Mouse (Mus musculus): ENCODE measurements around the gene Fads6. TPM values are rescaled to one million over a fixed set of nuclear protein-coding genes. Genes with fewer than 3 reads are reported as not detected.

The Fads6 gene
- polyA plus RNA-seq, 1 experiment from 2014 or later = 0.76 TPM

GRCm38 (mm10) chr11:115308781-115309180, 11.3 kb upstream of the Fads6 start:
- Histone ChIP-seq H3K27me3 (replicated peaks; ENCODE audit: control insufficient read depth, insufficient read depth, low read length) (0 out of 2 replicates have a peak, but pooled peaks cover 5% of the 10 kb centered on the region), H3K9ac (replicated peaks; ENCODE audit: low read depth, low read length) (no peak overlapping the region), H3K27ac (ENCODE audit: low read length) (no peak overlapping the region), H3K4me1 (replicated peaks; ENCODE audit: control insufficient read depth, insufficient read depth, low read length) (no peaks in the 10 kb centered on the region), H3K4me3 (replicated peaks; ENCODE audit: low read length) (no peak overlapping the region), H3K9me3 (ENCODE audit: control insufficient read depth, low read length) (no peaks in the 10 kb centered on the region), H3K36me3 (ENCODE audit: control insufficient read depth, insufficient read depth) (no peaks in the 10 kb centered on the region), H3K4me2 (ENCODE audit: low read length) (no peak overlapping the region)
- 55% methylated on average over 1 of the region's 1 CpGs for WGBS
- no peak for ATAC-seq

GRCm38 (mm10) chr11:115306863-115307262, 9.4 kb upstream of the Fads6 start, which contains the start of gene Otop2:
Gene Otop2, plus strand, starts transcription at chr11:115307163.
- Histone ChIP-seq H3K9me3 (ENCODE audit: control insufficient read depth, low read length) (no peaks in the 10 kb centered on the region), H3K4me3 (replicated peaks; ENCODE audit: low read length) (no peak within 1 kb of the TSS), H3K27ac (ENCODE audit: low read length) (no peak within 1 kb of the TSS), H3K4me2 (ENCODE audit: low read length) (no peak within 1 kb of the TSS), H3K36me3 (ENCODE audit: control insufficient read depth, insufficient read depth) (no peaks in the 10 kb centered on the region), H3K27me3 (replicated peaks; ENCODE audit: control insufficient read depth, insufficient read depth, low read length) (no peaks in the 10 kb centered on the region), H3K9ac (replicated peaks; ENCODE audit: low read depth, low read length) (no peak within 1 kb of the TSS), H3K4me1 (replicated peaks; ENCODE audit: control insufficient read depth, insufficient read depth, low read length) (no peaks in the 10 kb centered on the region)
- no peak for ATAC-seq
- 8% methylated on average over 8 of the region's 8 CpGs for WGBS

- 83% methylated on average over 8 of the region's 8 CpGs for WGBS
- H3K4me1 ChIP-seq (replicated peaks; ENCODE audit: control insufficient read depth, insufficient read depth, low read length) = no peaks in the 10 kb centered on the region
- H3K9me3 ChIP-seq (ENCODE audit: control insufficient read depth, low read length) = no peaks in the 10 kb centered on the region
- H3K27me3 ChIP-seq (replicated peaks; ENCODE audit: control insufficient read depth, insufficient read depth, low read length) = no peaks in the 10 kb centered on the region
- H3K9ac ChIP-seq (replicated peaks; ENCODE audit: low read depth, low read length) = no peak overlapping the region
- no peak overlapping the region for H3K4me2 ChIP-seq (ENCODE audit: low read length)
- H3K4me3 ChIP-seq (replicated peaks; ENCODE audit: low read length) = no peak overlapping the region
- ATAC-seq = no peak
- H3K27ac ChIP-seq (ENCODE audit: low read length) = no peak overlapping the region
- H3K36me3 ChIP-seq (ENCODE audit: control insufficient read depth, insufficient read depth) = no peaks in the 10 kb centered on the region
These were observed 5.7 kb upstream of the Fads6 start for GRCm38 (mm10) chr11:115303167-115303566.

GRCm38 (mm10) chr11:115301351-115301750, 3.9 kb upstream of the Fads6 start:
- no peak for ATAC-seq
- no peaks in the 10 kb centered on the region for H3K9me3 ChIP-seq (ENCODE audit: control insufficient read depth, low read length)
- H3K36me3 ChIP-seq (ENCODE audit: control insufficient read depth, insufficient read depth) = no peaks in the 10 kb centered on the region
- no peaks in the 10 kb centered on the region for H3K27me3 ChIP-seq (replicated peaks; ENCODE audit: control insufficient read depth, insufficient read depth, low read length)
- H3K4me2 ChIP-seq (ENCODE audit: low read length) = no peak overlapping the region
- no peak overlapping the region for H3K27ac ChIP-seq (ENCODE audit: low read length)
- H3K4me3 ChIP-seq (replicated peaks; ENCODE audit: low read length) = no peak overlapping the region
- no peak overlapping the region for H3K9ac ChIP-seq (replicated peaks; ENCODE audit: low read depth, low read length)
- WGBS = 92% methylated on average over 2 of the region's 2 CpGs
- peaks cover 8% of the 10 kb centered on the region; the same call in 1 of the 2 replicates for H3K4me1 ChIP-seq (replicated peaks; ENCODE audit: control insufficient read depth, insufficient read depth, low read length)

GRCm38 (mm10) chr11:115300745-115301144, 3.3 kb upstream of the Fads6 start:
- Histone ChIP-seq H3K9ac (replicated peaks; ENCODE audit: low read depth, low read length) (no peak overlapping the region), H3K36me3 (ENCODE audit: control insufficient read depth, insufficient read depth) (no peaks in the 10 kb centered on the region), H3K4me3 (replicated peaks; ENCODE audit: low read length) (no peak overlapping the region), H3K4me1 (replicated peaks; ENCODE audit: control insufficient read depth, insufficient read depth, low read length) (peaks cover 8% of the 10 kb centered on the region; the same call in 1 of the 2 replicates), H3K27ac (ENCODE audit: low read length) (no peak overlapping the region), H3K27me3 (replicated peaks; ENCODE audit: control insufficient read depth, insufficient read depth, low read length) (no peaks in the 10 kb centered on the region), H3K9me3 (ENCODE audit: control insufficient read depth, low read length) (no peaks in the 10 kb centered on the region), H3K4me2 (ENCODE audit: low read length) (no peak overlapping the region)
- WGBS = 90% methylated on average over 4 of the region's 4 CpGs
- ATAC-seq = no peak

DNA sequence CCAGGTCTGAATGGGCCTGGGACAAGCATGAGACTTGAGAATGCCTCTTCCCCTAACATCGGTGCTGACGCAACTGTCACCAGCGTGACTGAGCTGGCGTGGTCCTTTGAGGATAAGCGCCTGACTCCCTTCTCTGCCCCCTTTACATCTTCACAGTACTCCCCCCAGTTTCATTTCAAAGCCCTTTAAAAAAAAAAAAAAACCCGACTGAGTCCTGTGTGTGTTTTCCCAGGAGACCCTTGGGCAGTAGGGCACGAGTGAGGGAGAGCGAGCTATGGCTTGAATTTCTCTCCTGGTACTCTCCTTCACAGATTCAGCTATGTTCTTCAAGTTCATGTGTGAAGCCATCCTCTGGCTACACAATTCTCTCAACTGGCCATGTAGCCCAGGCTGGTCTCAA, 697 bp upstream of the Fads6 start:
- H3K4me1 ChIP-seq (replicated peaks; ENCODE audit: control insufficient read depth, insufficient read depth, low read length) = peaks cover 8% of the 10 kb centered on the region; the same call in 1 of the 2 replicates
- no peaks in the 10 kb centered on the region for H3K9me3 ChIP-seq (ENCODE audit: control insufficient read depth, low read length)
- no peak overlapping the region for H3K4me2 ChIP-seq (ENCODE audit: low read length)
- no peak for ATAC-seq
- H3K27ac ChIP-seq (ENCODE audit: low read length) = no peak overlapping the region
- no peaks in the 10 kb centered on the region for H3K36me3 ChIP-seq (ENCODE audit: control insufficient read depth, insufficient read depth)
- H3K9ac ChIP-seq (replicated peaks; ENCODE audit: low read depth, low read length) = no peak overlapping the region
- no peaks in the 10 kb centered on the region for H3K27me3 ChIP-seq (replicated peaks; ENCODE audit: control insufficient read depth, insufficient read depth, low read length)
- WGBS = 69% methylated on average over 8 of the region's 8 CpGs
- no peak overlapping the region for H3K4me3 ChIP-seq (replicated peaks; ENCODE audit: low read length)

- WGBS = 51% methylated on average over 21 of the region's 21 CpGs
- H3K4me1 ChIP-seq (replicated peaks; ENCODE audit: control insufficient read depth, insufficient read depth, low read length) = peaks cover 8% of the 10 kb centered on the region; the same call in 1 of the 2 replicates
- H3K9ac ChIP-seq (replicated peaks; ENCODE audit: low read depth, low read length) = peak overlapping the region; percentile 71
- peak; percentile 12; the same call in 1 of the 2 replicates for ATAC-seq
- H3K36me3 ChIP-seq (ENCODE audit: control insufficient read depth, insufficient read depth) = no peaks in the 10 kb centered on the region
- H3K9me3 ChIP-seq (ENCODE audit: control insufficient read depth, low read length) = no peaks in the 10 kb centered on the region
- no peak overlapping the region for H3K27ac ChIP-seq (ENCODE audit: low read length)
- peak overlapping the region; percentile 56 for H3K4me3 ChIP-seq (replicated peaks; ENCODE audit: low read length)
- peak overlapping the region; percentile 90 for H3K4me2 ChIP-seq (ENCODE audit: low read length)
- no peaks in the 10 kb centered on the region for H3K27me3 ChIP-seq (replicated peaks; ENCODE audit: control insufficient read depth, insufficient read depth, low read length)
These were observed 822 bp downstream of the Fads6 start for GRCm38 (mm10) chr11:115296471-115297210.

DNA sequence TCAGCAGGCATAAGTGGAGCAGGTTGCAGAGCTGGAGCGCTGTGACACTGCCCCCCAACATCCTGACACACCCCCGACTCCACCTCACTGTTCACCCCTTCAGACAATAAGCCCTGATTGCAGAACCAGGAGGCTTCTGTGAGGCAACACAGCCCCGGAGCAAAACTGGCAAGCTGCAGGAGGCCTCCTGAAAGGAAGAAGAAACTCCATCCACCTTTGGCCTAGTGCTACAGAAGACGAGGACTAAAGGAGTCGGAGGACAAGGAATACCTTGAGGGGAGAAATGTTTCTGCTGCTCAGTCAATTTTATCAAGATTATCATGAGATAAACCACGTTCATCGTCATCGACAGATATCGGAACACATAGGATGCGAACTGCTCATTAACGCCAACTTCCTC, 1.5 kb downstream of the Fads6 start:
- H3K27me3 ChIP-seq (replicated peaks; ENCODE audit: control insufficient read depth, insufficient read depth, low read length) = no peaks in the 10 kb centered on the region
- no peak overlapping the region for H3K27ac ChIP-seq (ENCODE audit: low read length)
- no peaks in the 10 kb centered on the region for H3K9me3 ChIP-seq (ENCODE audit: control insufficient read depth, low read length)
- H3K4me2 ChIP-seq (ENCODE audit: low read length) = no peak overlapping the region
- H3K4me1 ChIP-seq (replicated peaks; ENCODE audit: control insufficient read depth, insufficient read depth, low read length) = peaks cover 8% of the 10 kb centered on the region; the same call in 1 of the 2 replicates
- ATAC-seq = no peak
- WGBS = 89% methylated on average over 11 of the region's 11 CpGs
- H3K36me3 ChIP-seq (ENCODE audit: control insufficient read depth, insufficient read depth) = no peaks in the 10 kb centered on the region
- no peak overlapping the region for H3K4me3 ChIP-seq (replicated peaks; ENCODE audit: low read length)
- no peak overlapping the region for H3K9ac ChIP-seq (replicated peaks; ENCODE audit: low read depth, low read length)

- H3K4me3 ChIP-seq (replicated peaks; ENCODE audit: low read length) = no peak overlapping the region
- peaks cover 8% of the 10 kb centered on the region; the same call in 1 of the 2 replicates for H3K4me1 ChIP-seq (replicated peaks; ENCODE audit: control insufficient read depth, insufficient read depth, low read length)
- no peaks in the 10 kb centered on the region for H3K36me3 ChIP-seq (ENCODE audit: control insufficient read depth, insufficient read depth)
- H3K27me3 ChIP-seq (replicated peaks; ENCODE audit: control insufficient read depth, insufficient read depth, low read length) = no peaks in the 10 kb centered on the region
- no peak for ATAC-seq
- no peak overlapping the region for H3K9ac ChIP-seq (replicated peaks; ENCODE audit: low read depth, low read length)
- H3K27ac ChIP-seq (ENCODE audit: low read length) = no peak overlapping the region
- H3K9me3 ChIP-seq (ENCODE audit: control insufficient read depth, low read length) = no peaks in the 10 kb centered on the region
- 69% methylated on average over 14 of the region's 14 CpGs for WGBS
- H3K4me2 ChIP-seq (ENCODE audit: low read length) = no peak overlapping the region
These were observed 4.7 kb downstream of the Fads6 start for GRCm38 (mm10) chr11:115292631-115293375.
